Mouse (Mus musculus): ENCODE data around the gene Lef1.

The Lef1 gene

GRCm38 (mm10) chr3:131255399-131255981, 145.2 kb downstream of the Lef1 start:
- no peak for DNase-seq

GRCm38 (mm10) chr3:131258921-131259320, 148.7 kb downstream of the Lef1 start:
- DNase-seq, result no peak

- no peak for DNase-seq
These were observed 149.2 kb downstream of the Lef1 start for GRCm38 (mm10) chr3:131259392-131259965.

- no peak for DNase-seq
These were observed 150.1 kb downstream of the Lef1 start for GRCm38 (mm10) chr3:131260418-131260817.

- no peak for DNase-seq
These were observed 153.7 kb downstream of the Lef1 start for GRCm38 (mm10) chr3:131263766-131264486.

- DNase-seq, result no peak
These were observed 155.2 kb downstream of the Lef1 start for GRCm38 (mm10) chr3:131265516-131265915.

GRCm38 (mm10) chr3:131266366-131267050, 156.2 kb downstream of the Lef1 start:
- DNase-seq, result no peak

GRCm38 (mm10) chr3:131270381-131270780, 160.1 kb downstream of the Lef1 start:
- DNase-seq, result no peak

GRCm38 (mm10) chr3:131271157-131271556, 160.9 kb downstream of the Lef1 start:
- no peak for DNase-seq

GRCm38 (mm10) chr3:131271559-131272373, 161.5 kb downstream of the Lef1 start, which contains the start of gene Hadh:
TSS of gene Hadh (minus strand) at chr3:131272101.
- peak; percentile 64 for DNase-seq

- DNase-seq, result no peak
These were observed 162.3 kb downstream of the Lef1 start for GRCm38 (mm10) chr3:131272374-131273100.
